Comparison of ENCODE assay signal across 18 mouse cellular contexts in genomic region chr2:70830683-70831082, GRCm38 (mm10). TPM values are rescaled to one million over a fixed set of nuclear protein-coding genes. Genes with fewer than 3 reads are reported as not detected.
DNase-seq lines count a peak whose midpoint lies in the region; ATAC-seq lines count a peak whose summit lies in the region.
"Had no signal": no experiment of that assay in that cellular context is flagged by ENCODE, and none has a peak within 500 bp of the region (broad histone marks: within the 10 kb centered on the region; RNA-seq: fewer than 3 reads in every experiment).

No protein-coding gene starts in this region.

- H3K9ac ChIP-seq in intestine, embryonic 16.5 days (ENCODE audit: low read depth, low read length) = no peak overlapping the region
- H3K9ac ChIP-seq in intestine, embryonic 15.5 days = no peak overlapping the region
- H3K9ac ChIP-seq in liver, embryonic 11.5 days (ENCODE audit: low read depth, low read length) = no peak overlapping the region
- H3K9ac ChIP-seq in midbrain, embryonic 11.5 days (ENCODE audit: low read length) = no peak overlapping the region
- H3K9ac ChIP-seq: forebrain, embryonic 12.5 days; midbrain, embryonic 12.5 days had no signal

- H3K27me3 ChIP-seq in intestine, embryonic 16.5 days (replicated peaks; ENCODE audit: control insufficient read depth, insufficient read depth, low read length) = no peaks in the 10 kb centered on the region
- H3K27me3 ChIP-seq in intestine, embryonic 15.5 days (replicated peaks) = no peaks in the 10 kb centered on the region
- H3K27me3 ChIP-seq in liver, embryonic 11.5 days (replicated peaks; ENCODE audit: control insufficient read depth, insufficient read depth, low read length) = no peaks in the 10 kb centered on the region
- no peaks in the 10 kb centered on the region for H3K27me3 ChIP-seq in midbrain, embryonic 11.5 days (ENCODE audit: control insufficient read depth, insufficient read depth, low read length)
- H3K27me3 ChIP-seq: forebrain, embryonic 12.5 days; midbrain, embryonic 12.5 days had no signal

- H3K4me1 ChIP-seq in intestine, embryonic 16.5 days (ENCODE audit: control insufficient read depth, insufficient read depth, low read length) = peaks cover 10% of the 10 kb centered on the region
- no peaks in the 10 kb centered on the region for H3K4me1 ChIP-seq in intestine, embryonic 15.5 days (replicated peaks)
- H3K4me1 ChIP-seq in liver, embryonic 11.5 days (replicated peaks; ENCODE audit: control insufficient read depth, insufficient read depth, low read length) = peaks cover 30% of the 10 kb centered on the region
- H3K4me1 ChIP-seq in midbrain, embryonic 11.5 days (ENCODE audit: control insufficient read depth, insufficient read depth, low read length) = no peaks in the 10 kb centered on the region
- H3K4me1 ChIP-seq: forebrain, embryonic 12.5 days had no signal

- no peak overlapping the region for H3K4me2 ChIP-seq in intestine, embryonic 16.5 days (ENCODE audit: low read depth, low read length)
- no peak overlapping the region for H3K4me2 ChIP-seq in intestine, embryonic 15.5 days (replicated peaks)
- H3K4me2 ChIP-seq in liver, embryonic 11.5 days = peak overlapping the region; percentile 54
- no peak overlapping the region for H3K4me2 ChIP-seq in midbrain, embryonic 11.5 days
- H3K4me2 ChIP-seq: forebrain, embryonic 12.5 days; midbrain, embryonic 12.5 days had no signal

- 54% methylated on average over 2 of the region's 2 CpGs for WGBS in intestine, embryonic 16.5 days
- 58% methylated on average over 2 of the region's 2 CpGs for WGBS in intestine, embryonic 15.5 days
- 19% methylated on average over 2 of the region's 2 CpGs for WGBS in liver, embryonic 11.5 days
- 48% methylated on average over 2 of the region's 2 CpGs for WGBS in midbrain, embryonic 11.5 days

- no peaks in the 10 kb centered on the region for H3K9me3 ChIP-seq in intestine, embryonic 16.5 days (ENCODE audit: control insufficient read depth, low read length)
- no peaks in the 10 kb centered on the region for H3K9me3 ChIP-seq in intestine, embryonic 15.5 days
- H3K9me3 ChIP-seq in liver, embryonic 11.5 days (ENCODE audit: control insufficient read depth, low read length) = no peaks in the 10 kb centered on the region
- no peaks in the 10 kb centered on the region for H3K9me3 ChIP-seq in midbrain, embryonic 11.5 days (ENCODE audit: control insufficient read depth, low read length)
- H3K9me3 ChIP-seq: forebrain, embryonic 12.5 days; midbrain, embryonic 12.5 days had no signal

- DNase-seq in c-Kit-negative CD71-positive TER-119-positive erythroid progenitor cells, embryonic 14.5 days (ENCODE audit: low read depth, low spot score) = peak; percentile 67
- DNase-seq in liver, embryonic 11.5 days (ENCODE audit: low spot score) = no peak
- no peak for DNase-seq in midbrain, embryonic 11.5 days (ENCODE audit: low spot score, missing footprints)
- DNase-seq in right cerebral cortex, postnatal 36 days (ENCODE audit: low spot score in 2 of 2) = no peak
- DNase-seq in kidney, adult 11 months = no peak
- DNase-seq: adrenal gland, adult 2 months; cerebellum, adult 8-10 months; gastrocnemius, postnatal 25 days; kidney, adult 8-10 months; kidney, postnatal 36 days; layer of hippocampus, adult 9-11 months had no signal

- no peaks in the 10 kb centered on the region for H3K36me3 ChIP-seq in intestine, embryonic 16.5 days (ENCODE audit: control insufficient read depth, insufficient read depth, low read length)
- no peaks in the 10 kb centered on the region for H3K36me3 ChIP-seq in intestine, embryonic 15.5 days
- H3K36me3 ChIP-seq in liver, embryonic 11.5 days (ENCODE audit: control insufficient read depth, insufficient read depth, low read length) = no peaks in the 10 kb centered on the region
- no peaks in the 10 kb centered on the region for H3K36me3 ChIP-seq in midbrain, embryonic 11.5 days (ENCODE audit: control insufficient read depth, insufficient read depth, low read length)
- H3K36me3 ChIP-seq: forebrain, embryonic 12.5 days; midbrain, embryonic 12.5 days had no signal

- H3K4me3 ChIP-seq in intestine, embryonic 16.5 days (ENCODE audit: low read length) = no peak overlapping the region
- H3K4me3 ChIP-seq in intestine, embryonic 15.5 days (replicated peaks) = no peak overlapping the region
- no peak overlapping the region for H3K4me3 ChIP-seq in liver, embryonic 11.5 days (ENCODE audit: low read depth, low read length)
- H3K4me3 ChIP-seq in midbrain, embryonic 11.5 days (ENCODE audit: low read depth, low read length) = no peak overlapping the region
- H3K4me3 ChIP-seq: forebrain, embryonic 12.5 days; midbrain, embryonic 12.5 days had no signal

- ATAC-seq in intestine, embryonic 16.5 days = no peak
- ATAC-seq in intestine, embryonic 15.5 days = no peak
- ATAC-seq in liver, embryonic 11.5 days (replicated peaks; ENCODE audit: low FRiP score) = peak; percentile 62
- ATAC-seq in megakaryocyte-erythroid progenitor cell, adult 5-6 weeks (replicated peaks; ENCODE audit: low FRiP score, low TSS enrichment, poor library complexity, severe bottlenecking) = peak; percentile 55
- ATAC-seq in midbrain, embryonic 11.5 days (ENCODE audit: low FRiP score) = no peak
- ATAC-seq: hindbrain, postnatal 0 days; lung, postnatal 0 days had no signal

- peak overlapping the region; percentile 37 for H3K27ac ChIP-seq in intestine, embryonic 16.5 days (ENCODE audit: low read length)
- no peak overlapping the region for H3K27ac ChIP-seq in intestine, embryonic 15.5 days
- peak overlapping the region; percentile 90 for H3K27ac ChIP-seq in liver, embryonic 11.5 days (ENCODE audit: low read depth, low read length)
- H3K27ac ChIP-seq in midbrain, embryonic 11.5 days (ENCODE audit: low read depth, low read length) = no peak overlapping the region
- H3K27ac ChIP-seq: forebrain, embryonic 12.5 days; hindbrain, postnatal 0 days; midbrain, embryonic 12.5 days had no signal

RNA-seq across cellular contexts. Expression of gene Tlk1, which starts 5.2 kb away (rescaled TPM):
- 20.2 and 22.6 TPM in 2 replicates for polyA plus RNA-seq in intestine, embryonic 16.5 days (2015; fragmentation: Nextera tagmentation; extraction: Ambion mirVana)
- polyA plus RNA-seq in intestine, embryonic 15.5 days (2015; fragmentation: Nextera tagmentation; extraction: Ambion mirVana) = 36.4 and 45.7 TPM in 2 replicates
- 52.2 and 54.7 TPM in 2 replicates for polyA plus RNA-seq in liver, embryonic 11.5 days (2014; fragmentation: Nextera tagmentation; extraction: Ambion mirVana)
- total RNA-seq in megakaryocyte-erythroid progenitor cell, adult 5-6 weeks (2014; fragmentation: Nextera tagmentation) = 128 and 150 TPM in 2 replicates
- total RNA-seq in megakaryocyte-erythroid progenitor cell, adult 5-6 weeks (2017) = 112 and 121 TPM in 2 replicates
- 44.6 and 45.2 TPM in 2 replicates for polyA plus RNA-seq in midbrain, embryonic 11.5 days (2014; fragmentation: Nextera tagmentation; extraction: Ambion mirVana)

Comparison
In these comparisons a context has a peak if more than half of its experiments do, and no peak if none do; other contexts are left out.
1. H3K27ac ChIP-seq: peak in intestine, embryonic 16.5 days (single experiment) and liver, embryonic 11.5 days (single experiment); none in intestine, embryonic 15.5 days (single experiment) and midbrain, embryonic 11.5 days (single experiment).
2. ATAC-seq: peak in liver, embryonic 11.5 days (single experiment) and megakaryocyte-erythroid progenitor cell, adult 5-6 weeks (single experiment); none in intestine, embryonic 16.5 days (single experiment), intestine, embryonic 15.5 days (single experiment) and midbrain, embryonic 11.5 days (single experiment).